ENCODE assay signal across 19 mouse cellular contexts in genomic region chr2:127929939-127930715, GRCm38 (mm10).
"Had no signal": no experiment of that assay in that cellular context is flagged by ENCODE, and none has a peak within 500 bp of the region (broad histone marks: within the 10 kb centered on the region; RNA-seq: fewer than 3 reads in every experiment).

No protein-coding gene starts in this region.

- DNase-seq: kidney, adult 2 months; kidney, postnatal 25 days; layer of hippocampus, adult 9-11 months; liver, postnatal 0 days; lung, embryonic 14.5 days; right cerebral cortex, postnatal 25 days; spleen, adult 18-20 months; thymus, postnatal 36 days had no signal

- H3K27ac ChIP-seq: kidney, postnatal 0 days; layer of hippocampus, adult 2 months; limb, embryonic 12.5 days; limb, embryonic 15.5 days; liver, embryonic 14.5 days; macrophage; midbrain, embryonic 12.5 days; stomach, embryonic 15.5 days had no signal

- H3K9me3 ChIP-seq: limb, embryonic 12.5 days; limb, embryonic 15.5 days; midbrain, embryonic 12.5 days; stomach, embryonic 15.5 days had no signal

- H3K27me3 ChIP-seq: limb, embryonic 12.5 days; limb, embryonic 15.5 days; midbrain, embryonic 12.5 days; stomach, embryonic 15.5 days had no signal

- H3K4me3 ChIP-seq: layer of hippocampus, adult 2 months; limb, embryonic 12.5 days; limb, embryonic 15.5 days; midbrain, embryonic 12.5 days; stomach, embryonic 15.5 days had no signal

- H3K36me3 ChIP-seq: limb, embryonic 12.5 days; limb, embryonic 15.5 days; midbrain, embryonic 12.5 days; stomach, embryonic 15.5 days had no signal

- H3K4me2 ChIP-seq: limb, embryonic 12.5 days; limb, embryonic 15.5 days; liver, embryonic 11.5 days; lung, embryonic 14.5 days; midbrain, embryonic 12.5 days; stomach, embryonic 15.5 days had no signal

- ATAC-seq: liver, postnatal 0 days; lung, postnatal 0 days; midbrain, embryonic 16.5 days had no signal

- H3K9ac ChIP-seq: limb, embryonic 12.5 days; limb, embryonic 15.5 days; liver, embryonic 14.5 days; liver, postnatal 0 days; lung, embryonic 14.5 days; midbrain, embryonic 12.5 days; stomach, embryonic 15.5 days had no signal
